Mouse (Mus musculus) spleen, adult 2 months (tissue): ENCODE results near the gene Gm42420.

ENCODE experiments used
- CTCF ChIP-seq: fragments of 200-500 bp; IDR thresholded peaks from 2 replicates; pipeline ENCODE4 v1.5.1; 2011; ENCODE audit warnings: mild to moderate bottlenecking, inconsistent platforms; ENCODE audit not compliant: insufficient read depth, insufficient read length, insufficient replicate concordance; ENCODE audit errors: extremely low read depth
- POLR2A ChIP-seq: fragments of 200-500 bp; IDR thresholded peaks from 2 replicates; pipeline ENCODE4 v1.6.1; 2011; ENCODE audit warnings: low read depth, low read length, inconsistent platforms

DNA sequence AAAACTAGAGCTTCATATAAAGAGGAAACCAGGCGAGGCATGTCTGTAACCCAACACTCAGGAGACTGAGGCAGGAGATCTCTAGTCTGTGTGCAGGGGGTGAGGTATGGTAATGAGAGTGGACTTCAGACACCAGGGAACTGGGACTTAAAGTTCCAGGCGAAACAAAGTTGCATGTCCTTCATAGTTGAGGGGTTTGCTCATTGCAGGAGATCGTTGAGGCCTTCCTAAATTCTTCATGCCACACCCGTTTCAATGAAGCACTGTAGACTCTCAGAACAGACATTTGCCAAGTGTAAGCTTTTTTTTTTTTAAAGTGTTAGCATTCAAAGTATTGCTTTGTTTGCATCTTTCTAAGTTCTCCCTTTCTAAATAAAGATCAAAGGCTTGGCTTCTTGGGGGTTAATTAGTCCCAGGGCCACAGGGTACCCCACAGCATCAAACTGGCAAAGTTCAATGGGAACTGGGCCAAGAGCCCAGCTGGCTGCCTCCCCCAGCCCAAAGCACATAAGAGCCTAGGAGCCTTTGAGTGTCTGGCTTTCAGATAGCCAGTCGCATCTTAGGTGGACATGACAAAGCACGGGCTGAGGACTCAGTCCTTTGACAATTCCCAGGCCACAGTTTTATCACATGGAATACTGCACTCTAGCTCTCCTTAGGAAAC lies 26.1 kb upstream of the Gm42420 start:
- no peak for TF ChIP-seq CTCF
- TF ChIP-seq POLR2A = no peak
